Mouse (Mus musculus): Measurements from ENCODE around the gene Tcf20. TPM values are rescaled to one million over a fixed set of nuclear protein-coding genes. Genes with fewer than 3 reads are reported as not detected.

Tcf20 gene
- polyA plus RNA-seq, 1 experiment from 2014 or later: 15.5 TPM

DNA sequence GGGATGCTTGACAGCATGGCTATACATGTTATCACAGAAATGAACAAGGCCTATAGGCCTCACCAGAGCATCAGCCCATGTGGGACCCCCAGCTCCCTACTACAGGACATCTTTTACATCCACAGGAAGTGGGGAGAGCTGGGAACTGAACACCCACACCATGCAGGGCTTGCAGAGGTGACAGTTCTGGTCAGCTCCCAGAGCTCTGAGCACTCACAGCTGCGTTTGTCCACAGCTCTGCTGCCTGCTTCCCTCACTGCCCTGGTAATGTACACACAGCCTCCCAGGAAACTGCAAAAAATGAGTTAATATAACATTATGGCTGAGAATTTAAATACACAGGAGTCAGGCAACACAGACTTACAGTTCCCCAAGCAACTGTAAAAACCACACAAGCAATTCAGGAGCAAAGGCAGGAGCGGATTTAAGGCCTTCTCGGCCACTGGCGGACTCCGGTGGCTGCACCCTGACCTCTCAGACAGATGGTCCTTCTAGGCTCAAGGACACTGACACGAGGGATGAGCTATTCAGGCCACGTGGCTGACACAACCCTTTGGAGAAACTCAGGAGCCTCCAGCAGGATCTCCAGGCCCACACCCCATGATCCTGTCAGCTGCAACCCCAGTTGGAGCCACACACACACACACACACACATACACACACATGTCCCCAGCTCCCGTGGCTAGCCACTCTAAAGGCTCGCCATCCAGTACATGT is 43.0 kb downstream of the Tcf20 start:
- Histone ChIP-seq H3K4me3 (ENCODE audit: low read depth, low read length) (no peak overlapping the region), H3K36me3 (ENCODE audit: control insufficient read depth, insufficient read depth, low read length) (no peaks in the 10 kb centered on the region), H3K27ac (ENCODE audit: low read length) (peak overlapping the region; percentile 64), H3K27me3 (ENCODE audit: control insufficient read depth, insufficient read depth, low read length) (no peaks in the 10 kb centered on the region), H3K9me3 (ENCODE audit: control insufficient read depth, low read depth, low read length) (no peaks in the 10 kb centered on the region), H3K9ac (replicated peaks; ENCODE audit: low read depth, low read length) (no peak overlapping the region), H3K4me1 (ENCODE audit: control insufficient read depth, insufficient read depth, low read length) (peaks cover 48% of the 10 kb centered on the region), H3K4me2 (replicated peaks; ENCODE audit: low read depth, low read length) (no peak overlapping the region)
- WGBS: 40% methylated on average over 9 of the region's 9 CpGs
- peak; percentile 15; the same call in 1 of the 2 replicates for ATAC-seq (ENCODE audit: insufficient number of reproducible peaks, insufficient read depth, low FRiP score, low read depth)

DNA sequence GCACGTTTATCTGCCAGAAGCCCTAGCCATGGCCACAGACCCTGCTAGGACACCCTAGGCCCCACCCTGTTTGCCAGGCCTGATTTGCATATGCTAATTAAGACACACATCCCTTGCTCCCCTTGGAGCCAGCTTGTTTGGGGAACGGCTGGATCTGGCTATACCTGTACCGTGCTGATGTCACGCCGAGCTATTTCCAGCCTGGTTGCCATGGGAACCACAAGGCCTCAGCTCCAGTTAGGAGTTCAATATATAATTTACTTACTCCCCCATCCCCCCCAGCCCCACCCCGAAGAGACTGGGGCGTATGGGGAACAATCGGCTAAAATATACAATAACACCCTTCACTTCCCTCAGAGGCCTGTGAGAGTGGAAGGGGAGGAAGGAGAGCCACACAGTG is 45.9 kb downstream of the Tcf20 start:
- Histone ChIP-seq H3K4me3 (ENCODE audit: low read depth, low read length) (no peak overlapping the region), H3K36me3 (ENCODE audit: control insufficient read depth, insufficient read depth, low read length) (no peaks in the 10 kb centered on the region), H3K4me1 (ENCODE audit: control insufficient read depth, insufficient read depth, low read length) (peaks cover 67% of the 10 kb centered on the region), H3K9me3 (ENCODE audit: control insufficient read depth, low read depth, low read length) (no peaks in the 10 kb centered on the region), H3K9ac (replicated peaks; ENCODE audit: low read depth, low read length) (no peak overlapping the region), H3K27me3 (ENCODE audit: control insufficient read depth, insufficient read depth, low read length) (no peaks in the 10 kb centered on the region), H3K4me2 (replicated peaks; ENCODE audit: low read depth, low read length) (no peak overlapping the region; the same call in 1 of the 2 replicates), H3K27ac (ENCODE audit: low read length) (peak overlapping the region; percentile 13)
- WGBS: 29% methylated on average over 8 of the region's 8 CpGs
- no peak for ATAC-seq (ENCODE audit: insufficient number of reproducible peaks, insufficient read depth, low FRiP score, low read depth)

DNA sequence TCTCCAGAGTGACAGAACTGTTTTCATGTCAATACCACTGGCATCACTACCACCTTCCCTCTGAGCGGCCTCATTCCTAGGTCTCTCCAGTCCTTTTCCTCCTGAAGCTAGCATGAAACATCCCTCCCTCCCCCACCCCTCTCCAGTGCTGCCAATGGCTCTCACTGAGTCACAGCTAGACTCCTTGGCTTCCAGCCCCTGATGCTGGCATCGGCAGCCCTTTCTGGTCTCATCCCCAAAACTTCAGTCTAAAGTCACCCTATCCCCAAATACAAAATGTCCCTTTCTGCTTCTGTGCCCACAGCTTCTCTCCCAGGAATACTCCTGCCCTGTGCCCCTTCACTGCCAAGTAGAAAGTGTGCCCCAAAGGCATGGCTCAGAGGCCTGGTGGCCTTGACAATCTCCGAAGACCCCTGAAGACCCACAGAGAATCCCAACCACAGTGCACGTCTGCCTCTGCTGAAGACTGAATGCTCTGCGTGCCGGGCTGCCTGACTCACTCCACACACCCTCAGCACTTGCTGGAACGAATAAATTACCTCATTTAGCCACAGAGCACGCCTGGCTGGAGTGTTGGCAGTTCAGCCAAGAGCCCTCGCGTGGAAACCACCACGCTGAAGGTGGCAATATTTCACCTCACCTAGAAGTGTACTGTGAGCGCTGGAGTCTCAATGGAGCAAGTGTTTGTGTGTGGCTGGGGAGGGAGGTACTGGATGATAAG is 47.0 kb downstream of the Tcf20 start:
- Histone ChIP-seq H3K27ac (ENCODE audit: low read length) (no peak overlapping the region), H3K27me3 (ENCODE audit: control insufficient read depth, insufficient read depth, low read length) (no peaks in the 10 kb centered on the region), H3K4me3 (ENCODE audit: low read depth, low read length) (no peak overlapping the region)

GRCm38 (mm10) chr15:82938155-82938569 is 49.5 kb downstream of the Tcf20 start:
- H3K4me3 ChIP-seq (ENCODE audit: low read depth, low read length): no peak overlapping the region
- peak overlapping the region; percentile 31 for H3K4me2 ChIP-seq (replicated peaks; ENCODE audit: low read depth, low read length)
- no peaks in the 10 kb centered on the region for H3K36me3 ChIP-seq (ENCODE audit: control insufficient read depth, insufficient read depth, low read length)
- 0 out of 2 replicates have a peak overlapping the region, but pooled peaks have one; percentile 21 for H3K9ac ChIP-seq (replicated peaks; ENCODE audit: low read depth, low read length)
- peaks cover 66% of the 10 kb centered on the region for H3K4me1 ChIP-seq (ENCODE audit: control insufficient read depth, insufficient read depth, low read length)
- no peaks in the 10 kb centered on the region for H3K9me3 ChIP-seq (ENCODE audit: control insufficient read depth, low read depth, low read length)
- no peaks in the 10 kb centered on the region for H3K27me3 ChIP-seq (ENCODE audit: control insufficient read depth, insufficient read depth, low read length)
- peak; percentile 77 for ATAC-seq (ENCODE audit: insufficient number of reproducible peaks, insufficient read depth, low FRiP score, low read depth)
- WGBS: 16% methylated on average over 17 of the region's 17 CpGs
- peak overlapping the region; percentile 97 for H3K27ac ChIP-seq (ENCODE audit: low read length)

More for the DNA sequence above, 47.0 kb downstream of the Tcf20 start:
- no peak overlapping the region for H3K9ac ChIP-seq (replicated peaks; ENCODE audit: low read depth, low read length)
- peaks cover 78% of the 10 kb centered on the region for H3K4me1 ChIP-seq (ENCODE audit: control insufficient read depth, insufficient read depth, low read length)
- 58% methylated on average over 12 of the region's 12 CpGs for WGBS
- no peaks in the 10 kb centered on the region for H3K9me3 ChIP-seq (ENCODE audit: control insufficient read depth, low read depth, low read length)
- ATAC-seq (ENCODE audit: insufficient number of reproducible peaks, insufficient read depth, low FRiP score, low read depth): no peak
- H3K4me2 ChIP-seq (replicated peaks; ENCODE audit: low read depth, low read length): no peak overlapping the region
- no peaks in the 10 kb centered on the region for H3K36me3 ChIP-seq (ENCODE audit: control insufficient read depth, insufficient read depth, low read length)

DNA sequence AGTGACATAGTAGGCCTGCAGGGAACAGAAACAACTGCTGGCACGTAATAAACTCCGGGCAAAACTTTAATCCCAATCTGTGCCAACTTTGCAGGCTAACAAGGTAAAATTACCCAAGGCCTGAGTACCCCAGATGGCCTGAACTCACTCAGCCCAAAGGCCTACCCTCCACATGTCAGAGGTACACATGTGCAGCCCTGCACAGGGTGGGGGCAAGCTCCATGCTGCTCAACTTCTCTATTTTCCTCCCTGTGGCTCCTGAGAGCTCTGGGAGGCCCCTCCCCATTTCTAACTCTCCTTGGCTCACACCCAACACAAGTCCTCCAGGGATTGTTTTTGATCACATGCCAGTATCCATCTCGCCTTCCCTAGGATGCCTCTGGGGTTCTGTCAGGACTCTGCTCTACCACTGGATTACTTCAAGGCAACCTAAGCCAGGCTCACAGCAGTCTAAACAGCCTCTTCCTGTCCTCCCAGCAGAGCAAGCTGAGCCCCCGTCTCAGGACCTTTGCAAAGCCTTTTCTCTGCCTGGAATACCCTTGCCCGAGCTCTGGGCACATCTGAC is 50.2 kb downstream of the Tcf20 start:
- Histone ChIP-seq H3K4me1 (ENCODE audit: control insufficient read depth, insufficient read depth, low read length) (peaks cover 70% of the 10 kb centered on the region), H3K27me3 (ENCODE audit: control insufficient read depth, insufficient read depth, low read length) (no peaks in the 10 kb centered on the region), H3K9ac (replicated peaks; ENCODE audit: low read depth, low read length) (no peak overlapping the region), H3K4me2 (replicated peaks; ENCODE audit: low read depth, low read length) (peak overlapping the region; percentile 31), H3K36me3 (ENCODE audit: control insufficient read depth, insufficient read depth, low read length) (no peaks in the 10 kb centered on the region), H3K27ac (ENCODE audit: low read length) (peak overlapping the region; percentile 97), H3K9me3 (ENCODE audit: control insufficient read depth, low read depth, low read length) (no peaks in the 10 kb centered on the region), H3K4me3 (ENCODE audit: low read depth, low read length) (no peak overlapping the region)
- ATAC-seq (ENCODE audit: insufficient number of reproducible peaks, insufficient read depth, low FRiP score, low read depth): peak; percentile 73; the same call in 1 of the 2 replicates
- WGBS: 38% methylated on average over 5 of the region's 5 CpGs

DNA sequence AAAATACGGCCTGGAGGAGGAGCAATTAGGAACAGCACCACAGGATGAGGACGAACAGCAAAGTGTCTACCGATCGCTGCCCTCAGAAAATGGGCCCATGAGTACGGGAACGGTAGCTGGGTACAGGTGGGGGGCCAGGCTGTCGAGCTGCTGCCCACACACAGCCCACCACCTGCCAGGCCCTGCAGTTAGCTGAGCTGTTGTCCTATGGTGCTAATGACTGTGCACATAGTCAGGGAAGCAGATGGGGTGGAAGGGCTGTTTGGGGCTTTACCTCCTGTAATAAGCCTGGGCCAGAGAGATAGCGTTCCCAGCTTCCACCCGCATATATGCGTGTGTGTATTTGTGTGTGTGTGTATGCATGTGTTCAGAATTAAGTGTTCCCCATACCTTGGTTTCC is 52.7 kb downstream of the Tcf20 start:
- Histone ChIP-seq H3K4me3 (ENCODE audit: low read depth, low read length) (no peak overlapping the region), H3K4me1 (ENCODE audit: control insufficient read depth, insufficient read depth, low read length) (peaks cover 57% of the 10 kb centered on the region), H3K9me3 (ENCODE audit: control insufficient read depth, low read depth, low read length) (no peaks in the 10 kb centered on the region), H3K9ac (replicated peaks; ENCODE audit: low read depth, low read length) (no peak overlapping the region), H3K4me2 (replicated peaks; ENCODE audit: low read depth, low read length) (no peak overlapping the region), H3K36me3 (ENCODE audit: control insufficient read depth, insufficient read depth, low read length) (no peaks in the 10 kb centered on the region), H3K27ac (ENCODE audit: low read length) (no peak overlapping the region), H3K27me3 (ENCODE audit: control insufficient read depth, insufficient read depth, low read length) (no peaks in the 10 kb centered on the region)
- no peak for ATAC-seq (ENCODE audit: insufficient number of reproducible peaks, insufficient read depth, low FRiP score, low read depth)
- WGBS: 88% methylated on average over 10 of the region's 10 CpGs

- H3K9ac ChIP-seq (replicated peaks; ENCODE audit: low read depth, low read length): no peak overlapping the region
- H3K4me2 ChIP-seq (replicated peaks; ENCODE audit: low read depth, low read length): no peak overlapping the region
- 40% methylated on average over 4 of the region's 4 CpGs for WGBS
- ATAC-seq (ENCODE audit: insufficient number of reproducible peaks, insufficient read depth, low FRiP score, low read depth): no peak
- no peaks in the 10 kb centered on the region for H3K27me3 ChIP-seq (ENCODE audit: control insufficient read depth, insufficient read depth, low read length)
- H3K27ac ChIP-seq (ENCODE audit: low read length): no peak overlapping the region
- no peaks in the 10 kb centered on the region for H3K9me3 ChIP-seq (ENCODE audit: control insufficient read depth, low read depth, low read length)
- H3K36me3 ChIP-seq (ENCODE audit: control insufficient read depth, insufficient read depth, low read length): no peaks in the 10 kb centered on the region
- no peak overlapping the region for H3K4me3 ChIP-seq (ENCODE audit: low read depth, low read length)
- H3K4me1 ChIP-seq (ENCODE audit: control insufficient read depth, insufficient read depth, low read length): peaks cover 65% of the 10 kb centered on the region
Observed at GRCm38 (mm10) chr15:82932936-82933650, 54.6 kb downstream of the Tcf20 start.

DNA sequence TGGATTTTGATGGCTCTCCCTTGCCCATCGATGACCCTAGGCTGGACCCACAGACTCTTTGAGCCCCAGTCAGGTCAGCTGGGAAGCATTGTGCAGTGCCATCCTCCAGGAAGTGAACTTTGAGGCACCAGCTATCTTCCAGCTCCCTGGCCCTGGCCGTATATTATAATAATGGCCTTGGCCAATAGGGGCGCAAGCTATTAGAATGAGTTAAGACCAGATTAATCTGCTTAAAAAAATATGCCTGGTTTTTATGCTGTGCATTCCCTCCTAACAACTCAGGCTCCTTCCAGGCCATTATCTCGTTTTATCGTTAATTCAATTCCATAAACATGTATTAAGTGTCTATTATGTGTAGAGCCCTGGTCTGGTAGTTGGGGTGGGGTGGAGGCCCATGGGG is 56.2 kb downstream of the Tcf20 start:
- no peak for ATAC-seq (ENCODE audit: insufficient number of reproducible peaks, insufficient read depth, low FRiP score, low read depth)
- no peak overlapping the region for H3K4me3 ChIP-seq (ENCODE audit: low read depth, low read length)

More for the DNA sequence above, 56.2 kb downstream of the Tcf20 start:
- H3K9me3 ChIP-seq (ENCODE audit: control insufficient read depth, low read depth, low read length): no peaks in the 10 kb centered on the region
- H3K36me3 ChIP-seq (ENCODE audit: control insufficient read depth, insufficient read depth, low read length): no peaks in the 10 kb centered on the region
- H3K9ac ChIP-seq (replicated peaks; ENCODE audit: low read depth, low read length): no peak overlapping the region
- no peak overlapping the region for H3K27ac ChIP-seq (ENCODE audit: low read length)
- peaks cover 65% of the 10 kb centered on the region for H3K4me1 ChIP-seq (ENCODE audit: control insufficient read depth, insufficient read depth, low read length)
- H3K4me2 ChIP-seq (replicated peaks; ENCODE audit: low read depth, low read length): no peak overlapping the region
- H3K27me3 ChIP-seq (ENCODE audit: control insufficient read depth, insufficient read depth, low read length): 0 out of 2 replicates have a peak, but pooled peaks cover 3% of the 10 kb centered on the region
- 87% methylated on average over 5 of the region's 5 CpGs for WGBS

Measured in stomach, embryonic 14.5 days (tissue).